Mouse (Mus musculus): ENCODE measurements at regions not wholly inside any gene's neighbourhood (a gene's known extent, or its start where the extent isn't known, plus 50 kb on each side); places are given as distances from the start of the nearest gene placed in this dataset.
"Not testable (repeated sequence)": the region's sequence is repeated elsewhere in the genome, so short reads cannot be mapped to it uniquely, and the experiment has no call there.

DNA sequence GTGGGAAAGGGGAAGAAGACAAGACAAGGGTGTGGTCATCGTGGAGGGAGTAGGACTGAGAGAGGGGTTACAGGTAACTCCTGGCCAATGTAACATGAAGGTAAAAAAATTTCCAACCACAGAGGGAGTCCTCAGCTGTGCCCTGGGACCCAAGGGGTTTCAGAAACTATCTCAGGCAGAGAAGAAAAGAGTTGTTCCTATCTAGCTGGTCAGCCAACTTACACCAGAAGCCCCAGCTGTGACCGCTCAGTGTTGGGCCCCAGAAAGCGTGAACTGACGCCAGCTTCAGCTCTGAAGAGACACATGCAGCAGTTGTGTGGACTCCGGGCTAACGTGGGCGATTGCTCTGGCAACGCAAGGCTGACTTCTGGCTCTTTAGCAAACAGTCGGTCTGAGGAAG lies 52.2 kb downstream of the Rhob start:
- peak; percentile 51 to 60 for DNase-seq
- intact Hi-C loops (cut with DNase I) = no loop called here

DNA sequence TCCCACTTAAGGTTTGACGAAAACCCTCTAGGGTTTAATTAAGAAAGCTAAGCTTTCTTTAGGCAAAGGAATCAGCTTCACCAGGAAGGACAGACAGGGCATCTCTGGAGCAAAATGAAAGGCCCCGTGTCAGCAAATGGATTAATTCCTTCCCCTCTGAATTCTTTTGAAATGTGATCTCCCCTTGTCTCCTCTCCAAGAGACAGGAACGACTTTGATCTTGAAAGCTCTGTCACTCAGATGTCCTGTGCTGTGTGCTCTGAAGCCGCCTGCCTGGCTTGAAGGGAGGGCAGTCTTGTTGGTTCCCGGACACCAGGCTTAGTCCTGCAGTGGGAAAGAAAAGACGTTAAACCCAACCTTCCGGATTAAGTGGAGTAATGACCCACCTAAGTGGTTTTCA lies 52.8 kb downstream of the Rhob start:
- no peak for DNase-seq
- intact Hi-C loops (cut with DNase I) = no loop called here

DNA sequence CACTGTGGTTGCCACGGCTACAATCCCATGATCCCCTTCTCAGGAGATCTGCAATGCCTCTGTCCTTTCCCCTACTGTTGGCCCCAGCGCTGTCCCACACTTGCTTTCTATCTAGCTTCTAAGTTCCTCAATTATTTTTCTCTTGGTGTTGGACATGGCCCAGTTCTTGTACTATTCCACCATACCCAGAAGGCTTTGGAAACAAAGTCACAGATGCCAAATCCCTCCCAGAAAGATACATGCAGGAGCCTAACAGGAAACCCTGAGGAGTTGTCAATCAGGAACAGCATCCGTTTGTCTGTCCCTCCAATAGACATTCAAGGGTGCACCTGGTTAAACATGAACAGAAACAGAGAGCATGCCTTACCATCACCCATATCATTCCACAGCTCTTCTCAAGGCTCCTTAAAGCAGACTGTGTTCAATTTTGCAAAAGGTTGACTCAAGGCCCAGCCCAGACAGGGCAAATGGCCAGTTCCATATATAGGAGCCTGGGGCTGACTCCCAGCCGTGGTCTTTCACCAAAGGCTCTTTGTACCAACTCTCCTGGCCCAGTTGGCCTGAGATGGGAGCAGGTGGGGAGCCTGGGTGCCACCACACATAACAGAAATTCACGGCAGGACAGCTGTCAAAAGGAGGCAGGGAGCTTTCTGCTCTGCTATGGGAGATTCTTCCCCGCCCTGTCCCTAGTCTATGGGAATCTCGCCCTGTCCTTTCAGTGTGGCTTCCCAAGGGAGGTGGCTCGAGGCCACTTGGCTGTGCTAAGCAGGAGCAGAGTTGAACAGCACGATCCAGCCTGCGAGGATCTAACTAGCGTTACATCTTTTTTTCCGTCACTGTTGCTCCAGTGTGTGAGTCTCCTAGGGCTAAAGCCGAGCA lies 54.6 kb downstream of the Rhob start:
- peak; percentile 81 to 84 for DNase-seq
- intact Hi-C loops (cut with DNase I) = loop anchor here (1.0 to 5.0 kb wide), 3 partner anchors 52 to 118 kb away; no protein-coding TSS in a partner anchor

DNA sequence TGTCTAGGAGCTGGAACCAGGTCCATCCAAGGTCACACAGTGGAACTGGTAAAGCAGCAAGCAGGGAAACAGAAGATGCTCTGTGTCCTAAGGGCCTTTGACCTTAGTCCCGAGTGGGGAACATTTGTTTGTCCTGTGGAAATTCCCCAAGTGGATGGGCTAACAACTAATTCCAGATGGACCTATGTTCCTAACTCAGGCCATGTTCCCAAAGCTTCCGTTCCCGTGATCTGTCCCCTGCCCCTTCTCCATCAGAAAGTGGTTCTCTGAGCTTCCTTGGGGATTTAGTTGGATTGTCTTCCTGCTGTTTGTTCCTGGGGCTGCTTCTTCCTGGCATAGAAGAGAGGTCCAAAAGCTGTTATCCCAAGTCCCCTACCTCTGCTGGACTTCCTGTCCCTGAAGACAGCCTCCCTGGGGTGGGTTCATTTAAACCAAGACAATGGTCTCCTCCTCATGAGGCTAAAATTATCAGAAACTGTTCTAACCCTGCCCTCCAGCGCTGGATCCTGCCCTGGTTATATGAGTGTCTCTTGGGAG lies 55.8 kb downstream of the Rhob start:
- intact Hi-C loops (cut with DNase I) = loop anchor here (2.0 to 5.0 kb wide), 2 partner anchors 87 to 117 kb away; no protein-coding TSS in a partner anchor
- peak in 1 of 2 experiments; percentile 47 for DNase-seq

DNA sequence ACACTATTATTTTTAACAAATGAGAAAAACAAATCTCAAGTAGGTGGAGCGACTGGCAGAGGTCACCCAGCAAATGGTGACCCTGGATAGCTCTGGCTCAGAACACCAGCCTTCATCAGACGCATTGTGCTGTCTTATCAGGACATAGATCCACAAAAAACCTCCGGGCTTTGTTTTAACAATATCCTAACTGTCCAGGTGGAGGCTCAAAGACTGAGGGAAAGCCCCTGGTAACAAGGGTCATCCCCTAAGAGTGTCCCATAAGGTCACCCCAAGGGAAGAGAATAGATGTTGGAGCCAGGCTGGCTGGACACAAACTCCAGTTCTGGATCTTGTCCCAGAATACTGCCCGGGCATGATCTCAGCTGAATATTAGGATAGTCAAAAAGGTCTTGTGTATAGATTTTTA lies 56.6 kb downstream of the Rhob start:
- intact Hi-C loops (cut with DNase I) = loop anchor here (5.0 kb wide), 1 partner anchor 86 kb away; no protein-coding TSS in a partner anchor
- DNase-seq = peak; percentile 47 to 61

DNA sequence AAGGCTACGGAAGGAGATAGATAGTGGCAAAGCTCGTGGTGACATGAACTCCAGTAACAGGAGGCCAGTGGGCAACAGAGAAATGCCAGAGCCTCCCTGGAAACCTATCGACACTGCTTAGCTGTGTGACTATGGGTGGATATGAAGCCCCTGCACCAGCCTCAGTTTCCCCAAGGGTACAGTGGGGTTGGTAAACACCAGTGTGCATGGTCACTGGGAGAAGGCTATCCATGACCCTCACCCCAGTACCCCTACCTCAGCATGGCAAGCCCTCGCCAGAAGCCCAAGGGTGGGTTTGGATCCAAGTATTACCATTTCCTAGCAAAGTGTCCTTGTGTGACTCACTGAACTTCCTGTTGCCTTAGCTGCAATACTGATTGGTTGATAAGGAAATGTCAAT lies 58.5 kb downstream of the Rhob start:
- intact Hi-C loops (cut with DNase I) = loop anchor here (2.0 to 5.0 kb wide), 2 partner anchors 60 to 84 kb away; no protein-coding TSS in a partner anchor
- DNase-seq = no peak

DNA sequence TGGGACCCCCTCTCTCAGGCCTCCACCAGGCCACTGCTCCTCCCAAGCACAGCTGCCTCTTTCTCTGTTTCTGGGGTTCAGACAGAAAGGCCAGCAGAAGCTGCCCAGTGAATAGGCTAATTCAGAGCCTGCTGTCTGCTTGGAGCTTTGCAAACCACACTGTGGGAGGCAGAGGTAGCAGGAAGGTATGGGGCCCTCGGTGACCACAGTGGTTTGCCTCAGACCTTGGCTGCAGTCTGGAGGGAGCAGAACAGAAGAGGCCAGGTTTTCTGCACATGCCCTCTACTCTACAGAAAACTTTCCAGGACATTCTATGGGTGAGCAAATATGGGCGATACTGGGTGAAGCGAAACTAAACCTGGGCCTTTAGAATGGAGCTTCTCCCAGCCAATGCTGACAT lies 59.4 kb downstream of the Rhob start:
- intact Hi-C loops (cut with DNase I) = loop anchor here (2.0 to 5.0 kb wide), 2 partner anchors 60 to 83 kb away; no protein-coding TSS in a partner anchor
- no peak for DNase-seq

DNA sequence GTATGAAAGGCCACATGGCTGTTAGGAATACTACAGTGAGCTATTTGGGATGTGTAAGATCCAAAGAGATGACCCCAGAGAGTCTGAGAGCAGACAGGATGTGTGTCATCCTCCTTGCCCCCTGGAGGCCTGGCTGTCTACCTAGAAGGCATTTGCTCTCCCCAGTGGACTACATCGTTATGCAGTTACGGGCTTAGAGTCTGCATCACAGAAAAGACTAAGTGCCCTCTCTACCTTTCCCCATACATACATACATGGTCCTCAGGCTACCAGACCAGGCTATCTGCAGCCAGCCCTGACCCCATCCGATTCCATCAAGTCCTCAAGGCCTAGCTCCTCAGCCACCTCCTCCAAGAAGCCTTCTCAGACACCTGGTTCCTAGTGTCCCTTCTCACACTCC lies 59.9 kb downstream of the Rhob start:
- intact Hi-C loops (cut with DNase I) = loop anchor here (2.0 to 5.0 kb wide), 2 partner anchors 59 to 83 kb away; no protein-coding TSS in a partner anchor
- no peak for DNase-seq

DNA sequence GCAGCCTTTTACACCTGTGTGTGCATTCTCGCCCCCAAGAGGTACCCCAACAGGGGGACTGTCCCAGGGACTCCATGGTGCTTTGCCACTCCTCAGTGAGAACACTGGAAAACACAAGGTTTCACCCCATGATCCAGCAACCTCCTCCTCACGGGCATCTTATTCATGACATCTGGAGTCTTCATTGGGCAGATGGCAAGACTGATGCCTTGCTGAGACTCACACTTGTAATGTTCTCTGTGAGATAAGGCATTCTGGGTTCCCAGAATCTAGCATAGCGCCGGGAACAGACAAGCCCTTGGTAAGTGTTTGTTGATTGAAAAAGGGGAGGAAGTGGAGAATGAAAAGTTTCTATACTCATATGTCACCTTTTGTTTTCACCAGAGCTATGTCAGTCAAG lies 60.3 kb downstream of the Rhob start:
- intact Hi-C loops (cut with DNase I) = no loop called here
- DNase-seq = no peak

DNA sequence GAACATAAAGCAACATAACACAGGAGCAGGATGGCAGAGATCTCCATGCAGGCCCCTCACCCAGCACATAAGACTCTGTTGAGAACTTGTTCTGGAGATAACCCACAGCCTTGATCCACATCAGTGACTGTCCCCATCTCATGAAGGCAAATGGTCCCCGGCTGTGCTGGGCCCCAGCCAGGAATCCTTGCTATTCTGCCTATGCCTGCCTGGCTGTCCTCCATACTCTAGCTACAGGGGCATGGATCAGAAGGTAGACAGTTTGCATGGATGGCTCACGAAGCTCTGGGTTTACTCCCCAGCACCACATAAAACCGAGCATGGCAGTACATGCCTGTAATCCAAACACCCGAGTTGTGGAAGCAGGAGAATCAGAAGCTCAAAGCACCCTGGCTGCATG lies 61.2 kb downstream of the Rhob start:
- peak in 1 of 2 experiments; percentile 67 for DNase-seq
- intact Hi-C loops (cut with DNase I) = no loop called here

DNA sequence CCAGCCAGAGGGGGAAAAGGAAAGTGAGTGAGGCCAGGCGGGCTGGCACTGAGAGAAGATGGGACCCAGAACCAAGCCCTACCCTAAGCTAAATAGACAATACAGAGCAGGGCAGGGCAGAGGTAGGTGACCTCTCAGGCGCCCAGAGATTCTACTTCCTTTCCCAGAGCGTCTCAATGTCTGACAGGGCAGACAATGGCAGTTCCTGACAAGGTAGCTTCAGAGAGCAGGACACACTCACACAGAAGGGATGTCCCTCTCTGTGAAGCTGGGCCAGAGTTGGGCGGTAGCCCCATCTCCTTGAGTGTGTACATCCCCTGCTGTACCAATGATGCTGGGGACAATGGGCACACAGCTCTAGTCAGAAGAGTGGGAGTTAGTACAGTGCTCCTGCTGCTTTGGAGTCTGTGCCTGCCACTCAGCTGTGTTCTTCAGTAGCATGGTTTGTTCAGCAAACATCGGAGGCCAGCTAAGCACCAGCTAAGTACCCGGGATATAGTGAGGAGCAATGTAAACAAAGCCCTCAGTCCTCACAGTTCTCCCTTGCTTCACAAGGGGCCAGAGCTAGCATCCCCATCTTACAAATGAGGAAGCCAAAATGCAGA lies 62.7 kb downstream of the Rhob start:
- intact Hi-C loops (cut with DNase I) = no loop called here

DNA sequence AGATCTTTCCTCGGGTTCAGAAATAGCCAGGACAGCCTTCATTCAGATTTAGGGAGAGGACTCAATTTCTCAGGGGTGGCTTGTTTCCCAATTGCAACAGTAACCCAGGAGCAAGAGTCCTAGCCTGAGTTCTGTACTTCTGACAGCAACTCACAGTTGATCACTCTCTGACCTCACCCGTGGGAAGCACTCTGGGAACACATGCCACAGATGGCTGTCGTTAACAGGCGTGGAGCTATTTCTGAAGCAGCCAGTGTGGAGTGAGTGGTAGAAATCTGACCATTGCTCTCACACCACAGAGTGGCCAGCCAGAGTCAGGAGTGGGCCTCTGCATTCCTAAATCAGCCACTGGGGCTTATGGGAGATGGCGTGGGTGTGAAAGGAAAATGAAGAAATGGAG lies 63.3 kb downstream of the Rhob start:
- intact Hi-C loops (cut with DNase I) = no loop called here
- no peak for DNase-seq

More for the DNA sequence above, 62.7 kb downstream of the Rhob start:
- DNase-seq = no peak

DNA sequence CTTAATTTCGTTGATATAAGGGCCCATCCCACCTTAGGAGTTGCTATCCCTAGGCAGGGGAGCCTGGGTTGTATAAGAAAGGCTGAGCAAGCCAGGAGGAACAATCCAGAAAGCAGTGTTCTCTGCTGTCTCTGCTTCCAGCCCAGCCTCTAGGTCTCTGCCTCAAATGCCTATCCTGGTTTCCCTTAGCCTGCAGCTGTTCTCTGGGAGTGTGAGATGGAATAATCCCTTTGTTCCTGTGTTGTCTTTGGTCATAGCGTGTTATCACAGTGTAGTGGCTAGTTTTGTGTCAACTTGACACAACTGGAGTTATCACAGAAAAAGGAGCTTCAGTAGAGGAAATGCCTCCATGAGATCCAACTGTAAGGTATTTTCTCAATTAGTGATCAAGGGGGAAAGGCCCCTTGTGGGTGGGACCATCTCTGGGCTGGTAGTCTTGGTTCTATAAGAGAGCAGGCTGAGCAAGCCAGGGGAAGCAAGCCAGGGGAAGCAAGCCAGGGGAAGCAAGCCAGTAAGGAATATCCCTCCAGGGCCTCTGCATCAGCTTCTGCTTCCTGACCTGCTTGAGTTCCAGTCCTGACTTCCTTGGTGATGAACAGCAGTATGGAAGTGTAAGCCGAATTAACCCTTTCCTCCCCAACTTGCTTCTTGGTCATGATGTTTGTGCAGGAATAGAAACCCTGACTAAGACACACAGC lies 64.0 kb downstream of the Rhob start:
- intact Hi-C loops (cut with DNase I); DNase-seq: not testable (repeated sequence)

DNA sequence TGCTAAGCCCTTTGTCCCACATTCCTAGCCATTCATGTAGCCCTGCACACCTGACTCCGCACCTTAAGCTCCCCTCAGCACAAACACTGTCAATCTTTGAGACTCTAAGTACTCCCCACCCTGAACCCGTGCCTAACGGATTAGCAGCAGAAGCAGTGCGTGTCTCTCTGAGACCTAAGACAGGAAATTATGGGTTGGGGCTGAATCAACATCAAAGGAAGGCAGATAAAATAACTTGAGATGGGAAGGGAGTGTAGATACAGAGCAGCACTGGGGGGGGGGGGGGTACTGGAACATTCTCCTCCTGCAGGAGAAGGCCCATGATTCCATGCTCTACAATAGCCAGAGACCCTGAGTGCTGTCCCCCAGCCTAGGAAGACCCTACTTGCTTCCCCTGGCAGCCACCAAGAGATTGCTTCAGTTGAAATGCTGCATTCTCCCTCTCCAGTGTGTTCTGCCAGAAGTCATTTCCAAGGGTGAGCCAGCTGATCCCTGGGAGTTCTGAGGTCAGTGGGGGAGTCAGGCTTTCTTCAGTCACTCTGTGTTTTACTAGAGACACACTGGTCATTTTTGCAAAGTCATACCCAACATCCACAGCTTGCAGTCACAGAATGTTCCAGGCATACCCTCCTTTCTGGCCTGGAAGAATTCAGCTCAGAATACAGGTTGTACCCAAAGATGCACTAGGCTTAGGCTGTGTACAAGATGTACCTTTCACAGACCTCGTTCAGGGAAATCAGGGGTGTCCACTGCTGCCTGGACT lies 71.4 kb downstream of the Rhob start:
- intact Hi-C loops (cut with DNase I) = no loop called here
- no peak for DNase-seq

DNA sequence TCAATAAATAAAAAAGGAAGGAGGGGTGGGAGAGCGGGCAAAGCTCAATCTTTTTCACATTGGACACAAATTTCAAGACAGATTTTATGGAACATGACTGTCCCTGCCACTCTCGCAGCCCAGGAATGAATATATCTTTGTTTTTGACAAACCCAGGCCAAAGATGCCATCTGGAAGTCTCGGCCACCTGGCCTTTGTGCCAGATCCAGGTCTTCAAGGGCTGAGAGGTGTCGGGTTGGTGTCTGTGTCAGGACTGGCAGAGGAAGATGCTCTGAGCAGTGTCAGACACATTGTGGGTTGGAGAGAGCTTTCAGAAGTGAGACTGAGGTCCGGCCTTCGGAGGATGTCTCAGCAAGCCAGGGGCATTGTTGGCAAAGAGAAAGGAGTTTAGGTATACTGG lies 75.3 kb downstream of the Rhob start:
- intact Hi-C loops (cut with DNase I) = no loop called here
- DNase-seq = no peak

DNA sequence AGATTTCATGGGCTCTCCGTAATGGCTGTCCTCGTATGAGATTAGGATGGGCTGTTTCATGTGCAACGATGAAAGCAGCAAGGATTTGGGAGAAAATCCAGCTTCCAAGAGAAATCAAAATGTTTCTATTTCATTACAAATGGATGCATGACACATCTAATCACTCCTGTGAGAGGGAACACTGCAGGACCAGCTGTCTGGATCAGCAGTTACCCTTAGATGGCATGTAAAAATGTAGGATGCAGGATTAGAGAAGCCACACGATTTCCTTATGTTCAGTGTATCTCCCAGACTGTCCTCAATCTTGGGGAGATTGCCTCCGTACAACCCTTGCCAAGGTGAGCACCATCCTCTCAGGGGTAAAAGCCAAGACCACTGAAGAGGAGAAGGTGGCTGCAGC lies 77.1 kb downstream of the Rhob start:
- intact Hi-C loops (cut with DNase I) = no loop called here
- DNase-seq = no peak

DNA sequence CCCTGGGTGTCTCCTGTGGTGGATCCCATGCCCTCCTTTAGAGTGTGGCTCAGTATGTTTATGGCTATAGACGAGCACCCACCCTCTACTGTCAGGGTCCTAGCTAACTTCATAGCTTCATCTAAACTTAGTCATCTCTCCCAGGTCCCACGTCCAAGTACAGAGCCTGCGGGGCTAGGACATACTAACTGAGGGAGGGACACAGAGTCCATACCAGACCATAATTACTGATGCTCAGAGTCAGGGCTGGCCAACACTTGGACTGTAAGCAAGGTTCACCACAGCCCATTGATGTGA lies 78.6 kb downstream of the Rhob start:
- intact Hi-C loops (cut with DNase I) = no loop called here
- DNase-seq = no peak

DNA sequence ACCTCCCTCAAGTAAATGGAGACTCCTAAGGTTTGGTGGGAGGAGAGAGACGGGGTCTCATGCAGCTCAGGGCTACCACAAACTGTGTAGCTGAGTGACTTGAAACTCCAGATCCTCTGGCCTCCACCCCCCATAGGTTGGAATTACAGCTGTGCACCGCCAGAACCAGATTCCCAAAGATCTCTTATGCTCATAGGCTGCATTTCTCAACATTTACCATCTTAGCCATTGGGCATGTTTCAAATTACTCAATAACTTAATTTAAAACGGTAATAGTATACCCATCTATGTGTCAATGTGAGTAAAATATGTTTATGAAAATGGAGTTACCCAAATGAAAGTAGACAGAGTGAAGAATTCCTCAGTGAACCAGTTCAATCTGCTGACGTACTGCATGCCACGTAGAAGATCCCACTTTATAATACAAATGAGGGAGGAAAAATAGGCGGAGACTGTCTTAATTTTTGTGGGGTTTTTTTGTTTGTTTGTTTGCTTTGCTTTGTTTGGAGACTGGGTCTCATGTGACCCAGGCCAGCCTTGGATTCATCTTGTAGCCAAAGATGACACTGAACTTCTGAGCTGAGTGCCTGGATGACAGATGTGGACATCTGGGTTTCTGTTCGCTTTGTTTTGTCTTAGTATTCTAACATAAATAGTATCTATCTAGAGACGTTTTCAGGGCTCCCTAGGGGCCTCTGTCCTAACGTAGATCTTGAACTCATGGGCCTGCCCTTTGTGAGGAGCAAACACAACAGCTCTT lies 79.1 kb downstream of the Rhob start:
- DNase-seq = no peak
- intact Hi-C loops (cut with DNase I) = no loop called here

DNA sequence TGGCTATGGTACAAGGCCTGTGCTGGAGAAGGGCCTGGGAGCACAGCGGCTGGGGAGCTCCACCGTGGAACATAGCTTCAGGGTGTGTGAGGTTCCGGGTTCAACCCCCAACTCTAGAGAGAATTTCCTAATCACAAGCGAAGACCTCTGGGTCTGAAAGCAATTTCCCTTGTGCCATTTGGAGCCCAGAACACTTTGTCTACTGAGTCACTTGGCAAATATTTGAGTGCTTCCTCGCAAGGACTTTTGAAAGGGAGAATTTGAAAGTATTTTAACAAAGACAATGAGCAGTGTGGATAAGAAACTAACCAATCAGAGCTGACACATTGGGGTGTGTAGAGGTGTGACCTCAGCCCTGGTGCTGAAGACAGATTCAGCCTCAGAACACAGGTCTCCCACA lies 80.9 kb downstream of the Rhob start:
- intact Hi-C loops (cut with DNase I) = no loop called here

More for the DNA sequence above, 80.9 kb downstream of the Rhob start:
- DNase-seq = no peak

Data from heart, postnatal 14 days (tissue).